In the genomic region with DNA sequence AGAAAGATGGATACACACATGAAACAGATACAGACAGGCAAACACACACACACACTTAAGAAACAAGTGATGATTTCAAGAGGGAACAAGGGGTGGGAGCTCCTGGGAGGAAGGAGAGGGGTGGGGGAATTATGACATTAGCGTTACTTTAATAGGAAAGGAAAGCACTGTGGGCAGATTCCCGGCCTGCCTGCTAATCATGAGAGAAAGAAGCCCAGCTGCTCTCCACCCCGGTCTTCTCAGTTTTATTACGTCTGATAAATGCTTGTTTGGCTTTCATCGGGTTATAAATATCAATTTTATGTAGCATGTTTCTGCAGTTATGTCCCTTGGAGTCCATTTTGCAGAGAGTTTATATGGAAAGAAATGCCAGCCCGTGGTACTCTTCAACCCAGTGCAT, we compare ENCODE assay signal across 22 mouse cellular contexts.
"Had no signal": no experiment of that assay in that cellular context is flagged by ENCODE, and none has a peak within 500 bp of the region (broad histone marks: within the 10 kb centered on the region; RNA-seq: fewer than 3 reads in every experiment).

No protein-coding gene starts in this region.

- DNase-seq: forebrain, postnatal 0 days; gastrocnemius, postnatal 14 days; gastrocnemius, postnatal 36 days; heart, adult 18-20 months; heart, postnatal 14 days; heart, postnatal 36 days; kidney, adult 9 months; layer of hippocampus, adult 9-11 months; layer of hippocampus, postnatal 36 days; left cerebral cortex, postnatal 4 days had no signal

- H3K4me2 ChIP-seq: forebrain, embryonic 15.5 days; heart, embryonic 11.5 days; heart, embryonic 13.5 days; heart, embryonic 15.5 days; hindbrain, embryonic 13.5 days; hindbrain, embryonic 15.5 days; limb, embryonic 13.5 days; limb, embryonic 15.5 days; liver, embryonic 12.5 days had no signal

- H3K4me3 ChIP-seq: forebrain, embryonic 15.5 days; heart, embryonic 13.5 days; heart, embryonic 15.5 days; hindbrain, embryonic 13.5 days; hindbrain, embryonic 15.5 days; limb, embryonic 13.5 days; limb, embryonic 15.5 days; liver, embryonic 12.5 days had no signal

- H3K27me3 ChIP-seq: forebrain, embryonic 15.5 days; heart, embryonic 13.5 days; heart, embryonic 15.5 days; hindbrain, embryonic 13.5 days; hindbrain, embryonic 15.5 days; limb, embryonic 13.5 days; limb, embryonic 15.5 days; liver, embryonic 12.5 days had no signal

- H3K9ac ChIP-seq: forebrain, embryonic 15.5 days; forebrain, postnatal 0 days; heart, embryonic 13.5 days; heart, embryonic 15.5 days; hindbrain, embryonic 13.5 days; hindbrain, embryonic 15.5 days; limb, embryonic 13.5 days; limb, embryonic 15.5 days; liver, embryonic 12.5 days; liver, embryonic 14.5 days had no signal

- H3K4me1 ChIP-seq: forebrain, embryonic 15.5 days; heart, embryonic 13.5 days; heart, embryonic 15.5 days; hindbrain, embryonic 13.5 days; hindbrain, embryonic 15.5 days; limb, embryonic 13.5 days; limb, embryonic 15.5 days; liver, embryonic 12.5 days had no signal

- ATAC-seq: forebrain, embryonic 15.5 days; forebrain, postnatal 0 days; hindbrain, postnatal 0 days; intestine, embryonic 16.5 days; liver, embryonic 12.5 days had no signal

- H3K9me3 ChIP-seq: forebrain, embryonic 15.5 days; heart, embryonic 13.5 days; heart, embryonic 15.5 days; hindbrain, embryonic 13.5 days; hindbrain, embryonic 15.5 days; limb, embryonic 13.5 days; limb, embryonic 15.5 days; liver, embryonic 12.5 days had no signal

- H3K36me3 ChIP-seq: forebrain, embryonic 15.5 days; heart, embryonic 13.5 days; heart, embryonic 15.5 days; hindbrain, embryonic 13.5 days; hindbrain, embryonic 15.5 days; limb, embryonic 13.5 days; limb, embryonic 15.5 days; liver, embryonic 12.5 days had no signal

- H3K27ac ChIP-seq: forebrain, embryonic 15.5 days; heart, embryonic 13.5 days; heart, embryonic 15.5 days; hindbrain, embryonic 13.5 days; hindbrain, embryonic 15.5 days; hindbrain, postnatal 0 days; limb, embryonic 13.5 days; limb, embryonic 15.5 days; liver, embryonic 12.5 days; liver, embryonic 14.5 days had no signal
